Mouse (Mus musculus) neural tube, embryonic 15.5 days (tissue): ENCODE results near the gene Mei1. TPM values are rescaled to one million over a fixed set of nuclear protein-coding genes. Genes with fewer than 3 reads are reported as not detected.

ENCODE experiments used
- ATAC-seq: fragments of 200-750 bp; cut with Nextera tagmentation; 2 replicates; pipeline ENCODE4 v1.8.0; 2017; ENCODE audit warnings: mild to moderate bottlenecking, moderate TSS enrichment, moderate library complexity; ENCODE audit not compliant: low FRiP score
- H3K27ac ChIP-seq: fragments of 300-500 bp; sonication (generic); replicated peaks from 2 replicates; pipeline ENCODE4 v1.5.1; 2015; ENCODE audit warnings: mild to moderate bottlenecking, inconsistent platforms
- H3K27me3 ChIP-seq: fragments of 300-500 bp; sonication (generic); replicated peaks from 2 replicates; pipeline ENCODE4 v1.6.1; 2015; ENCODE audit warnings: inconsistent platforms
- H3K36me3 ChIP-seq: fragments of 300-500 bp; sonication (generic); 2 replicates; pipeline ENCODE4 v1.6.1; 2015; ENCODE audit warnings: inconsistent platforms
- H3K4me1 ChIP-seq: fragments of 300-500 bp; sonication (generic); 2 replicates; pipeline ENCODE4 v1.6.1; 2015; ENCODE audit warnings: inconsistent platforms
- H3K4me2 ChIP-seq: fragments of 300-500 bp; sonication (generic); 2 replicates; pipeline ENCODE4 v1.6.1; 2015; ENCODE audit warnings: inconsistent platforms, mild to moderate bottlenecking, moderate library complexity
- H3K4me3 ChIP-seq: fragments of 300-500 bp; sonication (generic); replicated peaks from 2 replicates; pipeline ENCODE4 v1.5.1; 2015; ENCODE audit warnings: mild to moderate bottlenecking, inconsistent platforms
- H3K9ac ChIP-seq: fragments of 300-500 bp; sonication (generic); replicated peaks from 2 replicates; pipeline ENCODE4 v1.6.1; 2015; ENCODE audit warnings: mild to moderate bottlenecking, inconsistent platforms
- H3K9me3 ChIP-seq: fragments of 300-500 bp; sonication (generic); replicated peaks from 2 replicates; pipeline ENCODE4 v1.6.1; 2016; ENCODE audit warnings: inconsistent platforms
- WGBS: fragments of 180-500 bp; shearing (Covaris S2); methylation state at CpG from one replicate; pipeline ENCODE4 v1.1.7; 2015; ENCODE audit warnings: mixed read lengths; 5-methylcytosine and 5-hydroxymethylcytosine counted together
- polyA plus RNA-seq: library from polyadenylated mRNA; unstranded; fragments of >200 nt; fragmentation: Nextera tagmentation; extraction: Ambion mirVana; gene quantifications from 2 replicates; pipeline ENCODE4 v1.2.1, GENCODE M21; 2015

Mei1 gene
- polyA plus RNA-seq, 1 experiment from 2014 or later, result 0.05 TPM

DNA sequence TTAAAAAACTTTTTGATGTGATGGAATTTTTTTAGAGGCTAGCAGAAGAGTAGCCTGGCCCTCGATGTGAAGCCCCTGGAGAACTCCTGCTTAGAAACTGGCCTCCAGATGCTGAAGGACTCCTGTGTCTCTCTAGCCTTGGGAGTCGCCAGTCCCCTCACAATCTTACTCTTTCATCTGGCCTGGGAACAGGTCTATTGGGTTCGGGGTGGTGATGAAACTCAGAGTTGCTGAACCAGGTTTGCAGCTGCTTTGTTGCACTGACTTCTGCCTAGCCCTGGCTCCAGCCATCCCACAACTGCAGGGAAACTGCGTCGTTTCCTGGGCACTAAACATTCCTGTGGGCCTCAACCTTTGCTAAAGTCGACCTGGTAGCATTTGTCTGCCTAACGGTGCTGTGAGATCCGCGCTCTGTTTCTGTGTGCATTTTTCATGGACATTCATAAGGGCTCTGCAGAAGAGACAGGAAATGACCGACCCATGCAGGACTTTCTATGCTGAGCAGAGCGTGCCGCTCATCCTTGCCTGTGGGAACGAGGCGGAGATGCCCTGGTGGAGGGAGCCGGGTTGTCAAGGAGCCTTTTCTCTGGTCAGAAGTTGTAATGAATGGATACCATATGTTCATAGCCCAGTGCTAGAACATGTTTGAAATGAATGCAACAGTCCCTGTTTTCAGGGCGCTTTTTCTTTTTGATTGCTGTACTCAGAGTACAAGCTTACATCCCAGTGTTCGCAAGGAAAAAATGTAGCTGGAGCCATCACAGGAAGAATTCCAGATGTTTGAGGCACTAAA, 88.6 kb downstream of the Mei1 start:
- Histone ChIP-seq H3K9ac (no peak overlapping the region), H3K4me2 (no peak overlapping the region), H3K4me1 (peaks cover 57% of the 10 kb centered on the region), H3K27me3 (no peaks in the 10 kb centered on the region), H3K27ac (peak overlapping the region; percentile 33; the same call in 1 of the 2 replicates), H3K9me3 (no peaks in the 10 kb centered on the region), H3K4me3 (no peak overlapping the region), H3K36me3 (no peaks in the 10 kb centered on the region)
- no peak for ATAC-seq
- 58% methylated on average over 17 of the region's 17 CpGs for WGBS

DNA sequence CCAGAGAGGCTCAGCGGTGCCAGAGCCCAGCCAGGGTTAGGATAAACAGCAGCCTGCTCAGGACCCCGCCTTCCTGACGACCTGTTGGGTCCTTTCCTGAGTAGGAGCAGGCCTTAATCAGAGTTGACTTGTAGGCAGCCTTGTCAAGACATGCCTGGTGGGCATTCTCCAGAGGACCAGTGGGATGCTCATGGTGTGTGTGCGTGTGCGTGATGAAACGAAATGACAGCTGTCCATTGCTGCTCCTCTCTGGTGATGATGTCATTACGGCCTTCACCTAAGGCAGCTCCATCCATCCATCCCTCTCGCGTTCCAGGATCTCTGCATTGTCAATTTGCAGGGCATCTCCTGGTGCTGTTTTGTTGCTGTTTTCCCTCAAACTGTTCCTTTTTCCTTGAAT, 89.7 kb downstream of the Mei1 start:
- Histone ChIP-seq H3K36me3 (no peaks in the 10 kb centered on the region), H3K4me2 (no peak overlapping the region), H3K27ac (no peak overlapping the region), H3K9me3 (no peaks in the 10 kb centered on the region), H3K9ac (no peak overlapping the region), H3K4me3 (no peak overlapping the region), H3K27me3 (no peaks in the 10 kb centered on the region), H3K4me1 (peaks cover 63% of the 10 kb centered on the region)
- ATAC-seq, result no peak
- WGBS, result 82% methylated on average over 9 of the region's 9 CpGs

DNA sequence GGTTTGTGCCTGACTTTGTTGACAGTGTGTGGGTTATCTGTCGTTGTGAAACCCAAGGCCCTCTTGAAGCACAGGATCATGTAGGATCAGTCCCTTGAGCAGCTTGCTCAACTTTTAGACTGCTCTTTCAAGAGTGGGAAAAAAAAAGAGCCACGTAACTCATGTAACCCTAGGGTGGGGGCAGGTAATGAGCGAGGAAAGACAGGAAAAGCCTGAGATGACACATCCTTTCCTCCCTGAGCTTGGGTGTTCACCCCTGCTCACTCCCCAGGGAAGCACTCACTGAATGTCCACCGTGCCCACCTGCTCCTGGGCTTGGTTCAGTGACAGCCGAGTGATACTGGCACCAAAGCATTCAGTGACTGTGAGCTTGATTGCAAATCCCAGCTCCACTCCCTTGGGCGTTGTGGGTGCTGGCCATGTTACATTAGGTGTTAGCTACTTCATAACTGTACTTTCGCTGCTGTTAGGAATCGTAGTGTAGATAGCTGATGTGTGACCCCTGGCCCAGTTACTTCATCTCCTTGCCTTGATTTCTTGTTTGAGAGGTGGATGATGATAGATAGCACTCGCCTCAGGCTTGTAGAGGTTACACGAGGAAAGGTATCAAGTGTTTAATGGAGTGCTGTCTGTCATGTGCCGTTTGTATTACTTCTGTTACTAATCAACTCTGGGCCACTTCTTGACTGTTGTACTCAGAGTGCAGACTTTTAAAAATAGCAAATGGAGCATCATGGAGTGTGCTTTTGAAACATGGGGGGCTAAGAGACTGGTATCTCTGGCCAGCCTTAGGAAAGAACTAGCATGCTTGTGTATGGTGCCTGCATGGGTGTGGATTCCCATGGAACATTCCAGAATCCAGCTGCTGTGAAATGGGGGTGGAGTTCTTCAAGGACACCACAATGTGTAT, 91.2 kb downstream of the Mei1 start:
- no peaks in the 10 kb centered on the region for H3K36me3 ChIP-seq
- no peaks in the 10 kb centered on the region for H3K9me3 ChIP-seq
- no peaks in the 10 kb centered on the region for H3K27me3 ChIP-seq
- no peak overlapping the region for H3K4me2 ChIP-seq
- no peak overlapping the region for H3K4me3 ChIP-seq
- H3K27ac ChIP-seq, result no peak overlapping the region
- no peak for ATAC-seq
- H3K4me1 ChIP-seq, result peaks cover 70% of the 10 kb centered on the region
- 78% methylated on average over 11 of the region's 11 CpGs for WGBS
- no peak overlapping the region for H3K9ac ChIP-seq

DNA sequence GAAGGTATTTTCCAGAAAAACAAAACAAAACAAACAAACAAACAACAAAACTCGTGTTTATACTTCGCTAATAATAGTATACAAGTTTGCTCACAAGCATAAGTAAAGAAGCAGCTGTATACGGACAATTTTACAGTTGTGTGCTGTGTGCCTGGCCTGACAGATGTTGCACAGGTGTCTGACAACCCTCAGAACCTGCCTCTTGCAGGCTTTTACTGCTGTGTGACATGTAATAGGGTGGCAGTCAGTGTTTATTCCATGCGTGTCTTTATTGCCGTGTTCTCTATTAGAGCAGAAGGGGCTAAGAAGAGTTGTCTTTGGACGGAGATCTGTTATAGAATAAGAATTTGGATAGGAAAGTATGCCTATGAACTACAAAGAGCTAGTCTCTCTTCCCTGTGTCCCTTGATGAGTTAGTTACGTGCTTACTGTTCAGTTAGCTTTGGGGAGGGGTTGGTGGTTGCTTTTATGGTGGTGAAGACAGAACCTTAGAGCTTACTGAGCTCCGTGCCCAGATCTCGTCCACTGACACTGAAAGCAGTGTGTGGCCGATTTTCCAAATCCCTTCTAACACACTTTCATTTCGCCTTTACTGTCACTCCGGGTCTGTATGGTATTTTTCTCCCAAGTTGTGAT, 92.3 kb downstream of the Mei1 start:
- H3K27ac ChIP-seq, result no peak overlapping the region
- no peak overlapping the region for H3K4me2 ChIP-seq
- H3K4me1 ChIP-seq, result peaks cover 81% of the 10 kb centered on the region
- 77% methylated on average over 12 of the region's 12 CpGs for WGBS
- ATAC-seq, result no peak
- no peaks in the 10 kb centered on the region for H3K9me3 ChIP-seq
- no peaks in the 10 kb centered on the region for H3K36me3 ChIP-seq
- no peak overlapping the region for H3K9ac ChIP-seq
- H3K4me3 ChIP-seq, result no peak overlapping the region
- no peaks in the 10 kb centered on the region for H3K27me3 ChIP-seq

DNA sequence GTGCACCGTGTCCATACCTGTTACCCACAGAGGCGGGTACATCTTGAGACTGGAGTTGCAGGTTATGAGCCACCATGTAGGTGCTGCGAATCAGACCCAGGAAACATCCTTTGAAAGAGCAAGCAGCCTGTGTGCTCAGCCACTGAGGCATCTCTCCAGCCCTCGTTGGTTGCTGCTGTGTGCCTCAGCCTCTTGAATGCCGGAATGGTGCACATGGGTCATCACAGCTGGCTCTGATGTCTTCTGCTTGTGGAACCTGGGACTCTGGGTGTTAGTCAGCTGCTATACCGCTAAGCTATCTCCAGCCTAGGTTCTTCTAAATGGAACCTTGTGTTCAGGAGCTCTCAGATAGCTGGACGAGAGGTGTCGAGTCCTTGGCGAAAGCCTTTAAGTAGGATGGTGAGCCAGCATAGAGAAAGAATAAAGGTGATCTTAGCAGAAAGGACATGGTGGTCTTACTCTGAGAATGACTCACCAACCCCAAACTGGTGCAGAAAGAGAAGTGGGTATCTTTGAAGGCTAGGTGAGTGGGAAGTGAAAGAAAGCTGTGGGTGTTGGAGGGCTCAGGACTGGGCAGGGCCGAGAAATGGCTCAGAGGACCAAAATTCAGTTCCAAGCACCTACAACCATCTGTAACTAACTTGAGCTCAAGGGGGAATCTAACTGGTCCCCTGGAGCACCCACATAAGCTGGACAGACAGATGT, 93.7 kb downstream of the Mei1 start:
- 85% methylated on average over 10 of the region's 10 CpGs for WGBS
- Histone ChIP-seq H3K27me3 (no peaks in the 10 kb centered on the region), H3K9me3 (no peaks in the 10 kb centered on the region), H3K4me1 (peaks cover 81% of the 10 kb centered on the region), H3K4me3 (no peak overlapping the region), H3K4me2 (no peak overlapping the region), H3K36me3 (no peaks in the 10 kb centered on the region), H3K27ac (no peak overlapping the region), H3K9ac (no peak overlapping the region)
- ATAC-seq, result no peak

DNA sequence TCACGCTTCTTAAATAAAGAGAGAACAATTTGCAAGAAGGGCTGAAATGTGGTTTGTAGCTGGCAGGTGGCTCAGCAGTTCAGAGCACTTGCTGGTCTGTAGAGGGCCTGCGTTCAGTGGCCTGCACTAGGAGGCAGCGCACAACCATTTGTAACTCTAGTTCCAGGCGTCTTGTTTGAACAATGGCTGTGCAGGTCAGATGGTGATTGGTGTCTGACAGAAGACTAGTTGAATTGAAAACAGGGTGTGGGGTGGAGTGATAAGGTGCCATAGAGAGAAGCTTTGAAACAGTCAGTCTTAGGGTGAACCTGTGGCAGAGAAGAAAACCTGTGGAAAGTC, 94.2 kb downstream of the Mei1 start:
- 48% methylated on average over 4 of the region's 4 CpGs for WGBS
- H3K9me3 ChIP-seq, result no peaks in the 10 kb centered on the region

DNA sequence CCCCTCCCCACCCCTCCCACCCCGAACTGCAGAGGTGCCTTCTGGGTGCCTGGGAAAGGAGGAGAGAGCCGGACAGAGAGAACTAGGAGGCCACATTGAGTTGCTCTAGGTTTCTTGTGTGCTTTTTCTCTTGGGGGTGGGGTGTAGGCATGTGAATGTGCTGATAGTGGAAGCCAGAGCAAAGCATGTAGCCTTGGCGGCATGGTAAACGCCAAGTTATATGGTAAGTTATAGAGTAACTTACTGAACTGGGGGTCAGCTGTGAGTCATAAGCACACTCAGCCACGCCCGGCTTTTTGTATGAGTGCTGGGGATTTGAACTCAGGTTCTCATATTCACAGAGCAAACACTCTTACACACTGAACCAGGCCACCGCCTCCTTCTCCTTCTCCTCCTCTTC, 94.7 kb downstream of the Mei1 start:
- no peak overlapping the region for H3K9ac ChIP-seq
- no peak for ATAC-seq
- no peak overlapping the region for H3K4me2 ChIP-seq
- no peaks in the 10 kb centered on the region for H3K9me3 ChIP-seq
- H3K4me3 ChIP-seq, result no peak overlapping the region
- H3K27ac ChIP-seq, result no peak overlapping the region
- H3K27me3 ChIP-seq, result no peaks in the 10 kb centered on the region
- H3K36me3 ChIP-seq, result no peaks in the 10 kb centered on the region
- peaks cover 80% of the 10 kb centered on the region for H3K4me1 ChIP-seq
- 73% methylated on average over 7 of the region's 7 CpGs for WGBS

More for the DNA sequence above, 94.2 kb downstream of the Mei1 start:
- no peak for ATAC-seq
- Histone ChIP-seq H3K4me1 (peaks cover 80% of the 10 kb centered on the region), H3K4me3 (no peak overlapping the region), H3K9ac (no peak overlapping the region), H3K27me3 (no peaks in the 10 kb centered on the region), H3K4me2 (no peak overlapping the region), H3K36me3 (no peaks in the 10 kb centered on the region), H3K27ac (no peak overlapping the region)

DNA sequence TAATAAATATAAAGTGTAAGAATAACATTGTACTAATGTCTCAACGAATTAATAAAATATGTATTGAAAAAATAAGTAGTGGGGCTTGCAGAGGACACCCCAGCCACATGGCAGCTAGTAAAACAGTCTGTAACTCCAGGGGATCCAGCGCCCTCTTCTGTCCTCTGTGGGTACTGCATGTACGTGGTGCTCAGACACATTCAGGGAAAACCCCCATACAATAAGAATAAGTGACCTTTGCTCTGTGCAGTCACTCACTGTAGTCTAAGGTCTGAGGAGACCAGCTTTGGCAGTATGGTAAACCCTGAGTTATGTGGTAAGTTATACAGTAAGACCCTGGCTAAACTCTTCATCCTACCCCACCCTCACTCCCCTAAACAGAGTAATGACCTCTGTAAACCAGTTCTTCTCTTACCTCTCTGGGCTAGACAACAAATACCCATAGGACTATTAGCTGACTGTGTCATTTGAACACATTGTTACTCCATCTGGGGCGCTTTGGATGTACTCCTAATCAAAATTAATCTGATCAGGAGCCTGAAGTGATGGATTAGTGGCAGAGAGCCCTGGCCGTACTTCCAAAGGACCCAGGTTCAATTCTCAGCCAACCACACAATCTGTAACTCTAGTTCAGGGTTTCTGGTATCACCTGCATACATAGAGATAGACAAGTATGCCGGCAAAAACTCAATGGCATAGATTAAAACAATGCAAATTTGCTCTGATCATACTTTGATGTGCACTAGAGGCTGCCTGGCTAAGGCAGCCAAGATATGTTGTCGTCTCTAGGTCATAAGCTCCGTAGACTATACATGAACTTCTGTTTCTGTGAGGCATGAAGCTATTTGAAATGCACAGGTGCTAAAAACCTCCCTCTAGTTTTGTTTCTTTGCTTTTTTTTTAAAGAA, 95.8 kb downstream of the Mei1 start:
- no peak overlapping the region for H3K9ac ChIP-seq
- peak overlapping the region; percentile 66; the same call in 1 of the 2 replicates for H3K27ac ChIP-seq
- H3K4me1 ChIP-seq, result peaks cover 81% of the 10 kb centered on the region
- no peaks in the 10 kb centered on the region for H3K27me3 ChIP-seq
- H3K9me3 ChIP-seq, result no peaks in the 10 kb centered on the region
- no peak overlapping the region for H3K4me3 ChIP-seq
- WGBS, result 53% methylated on average over 8 of the region's 8 CpGs
- no peak overlapping the region for H3K4me2 ChIP-seq
- ATAC-seq, result 0 out of 2 replicates have a peak, but pooled peaks have one; percentile 16
- H3K36me3 ChIP-seq, result no peaks in the 10 kb centered on the region

DNA sequence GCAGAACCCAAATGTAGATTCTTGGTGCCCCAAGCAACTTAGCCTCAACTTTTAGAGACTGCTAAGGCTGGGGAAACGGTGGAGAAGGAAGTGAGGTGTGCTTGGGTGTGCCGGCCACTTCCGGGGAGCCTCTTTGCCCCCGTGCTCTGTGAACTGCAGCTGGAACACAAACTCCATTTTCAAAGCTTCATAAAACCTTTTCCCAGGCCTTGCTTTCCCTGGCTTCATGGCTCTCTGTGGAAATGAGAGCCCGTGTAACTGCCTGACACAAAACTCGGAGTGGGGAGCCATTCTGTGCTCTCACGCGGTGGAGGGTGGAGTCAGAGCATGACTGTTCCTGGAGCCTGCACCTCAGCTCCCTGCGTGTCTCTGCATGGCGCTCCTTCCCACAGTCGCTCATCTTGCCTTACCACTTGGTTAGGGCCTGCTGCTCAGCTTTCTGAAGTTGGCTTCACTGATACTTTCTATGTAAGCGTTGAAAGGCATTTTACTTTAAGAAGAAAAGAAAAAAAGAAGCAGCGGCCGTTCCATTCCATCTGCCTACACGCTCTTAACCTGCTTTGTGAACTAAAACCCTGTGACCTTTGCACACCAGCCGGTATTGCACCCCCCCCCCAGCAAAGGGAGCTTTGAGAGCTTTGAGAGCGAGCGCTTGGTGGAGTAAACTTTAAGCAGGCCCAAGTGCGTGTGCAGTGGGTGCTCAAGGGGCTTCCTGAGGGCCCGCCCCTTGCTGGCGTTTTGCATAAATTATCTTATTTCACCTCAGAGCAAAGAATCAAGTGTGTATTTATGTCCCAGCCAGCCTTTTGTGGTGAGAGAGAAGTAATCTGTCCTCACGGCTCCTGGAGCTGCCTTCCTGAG, 96.7 kb downstream of the Mei1 start:
- H3K27ac ChIP-seq, result peak overlapping the region; percentile 66
- no peaks in the 10 kb centered on the region for H3K9me3 ChIP-seq
- WGBS, result 31% methylated on average over 22 of the region's 22 CpGs
- H3K9ac ChIP-seq, result no peak overlapping the region; the same call in 1 of the 2 replicates
- peaks cover 82% of the 10 kb centered on the region for H3K4me1 ChIP-seq
- H3K4me2 ChIP-seq, result peak overlapping the region; percentile 23
- no peak for ATAC-seq
- no peaks in the 10 kb centered on the region for H3K27me3 ChIP-seq
- H3K4me3 ChIP-seq, result no peak overlapping the region
- H3K36me3 ChIP-seq, result peaks cover 7% of the 10 kb centered on the region; the same call in 1 of the 2 replicates
